Mouse (Mus musculus): ENCODE measurements around the gene Fxr1. TPM values are rescaled to one million over a fixed set of nuclear protein-coding genes. Genes with fewer than 3 reads are reported as not detected.
"Not testable (repeated sequence)": the region's sequence is repeated elsewhere in the genome, so short reads cannot be mapped to it uniquely, and the experiment has no call there.

Gene Fxr1
- total RNA-seq, 2 experiments from 2014 or later: 48.0 to 83.4 TPM

- ATAC-seq (replicated peaks; ENCODE audit: low FRiP score, poor library complexity, severe bottlenecking): no peak
Measured at GRCm38 (mm10) chr3:34034803-34035202, 15.1 kb downstream of the Fxr1 start.

DNA sequence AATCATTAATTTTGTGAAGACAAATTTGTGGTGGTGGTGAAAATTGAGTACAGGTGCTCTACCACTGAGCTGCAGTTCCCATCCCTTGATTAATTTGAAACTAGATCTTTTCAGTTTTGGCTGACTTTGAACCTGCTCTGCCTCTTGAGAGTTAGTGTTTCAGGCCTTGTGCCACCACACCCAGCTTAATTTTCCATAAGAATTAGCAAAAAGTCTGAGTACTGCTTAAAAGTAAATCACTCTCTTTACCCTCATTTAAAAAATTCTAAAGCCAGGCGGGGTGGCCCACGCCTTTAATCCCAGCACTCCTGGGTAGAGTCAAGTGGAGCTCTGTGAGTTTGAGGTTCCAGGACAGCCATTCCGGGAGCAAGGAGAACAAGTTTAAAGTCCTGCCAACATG lies 16.0 kb downstream of the Fxr1 start:
- no peak for ATAC-seq (replicated peaks; ENCODE audit: low FRiP score, poor library complexity, severe bottlenecking)

DNA sequence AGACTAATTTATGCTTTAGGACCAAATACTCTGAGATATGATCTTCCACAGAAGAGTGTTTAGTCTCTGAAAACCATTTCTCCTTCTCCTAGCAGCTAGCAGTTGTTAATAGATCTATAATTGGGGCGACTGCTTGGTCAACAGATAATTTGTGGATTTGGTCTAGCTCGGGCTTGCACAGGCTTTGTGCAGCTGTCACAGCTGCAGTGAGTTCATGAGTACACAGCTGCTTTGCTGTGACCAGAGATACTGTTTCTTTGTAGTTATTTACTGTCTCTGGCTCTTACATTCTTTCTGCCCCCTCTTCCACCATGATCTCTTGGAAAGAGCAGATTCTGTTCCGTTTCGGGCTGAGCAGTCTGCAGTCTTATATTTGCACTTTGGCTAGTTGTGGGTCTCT lies 22.2 kb downstream of the Fxr1 start:
- ATAC-seq (replicated peaks; ENCODE audit: low FRiP score, poor library complexity, severe bottlenecking): no peak

DNA sequence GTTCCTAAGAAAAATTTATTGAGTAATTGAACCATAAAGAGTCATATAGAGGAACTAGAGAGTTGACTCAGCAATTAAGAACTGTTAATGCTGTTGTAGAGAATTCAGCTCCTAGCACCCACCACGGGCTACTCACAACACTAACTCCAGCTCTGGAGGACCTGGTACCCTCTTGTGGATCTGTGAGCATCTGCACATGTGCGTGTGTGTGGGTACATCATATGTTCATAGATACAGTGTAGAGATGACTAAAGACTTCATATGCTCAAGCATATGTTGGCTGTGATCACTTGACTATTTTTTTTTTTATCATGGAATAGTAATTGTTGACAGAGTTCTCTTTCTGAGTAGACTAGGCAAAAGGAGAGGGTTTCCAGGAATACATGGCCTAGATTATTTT lies 42.6 kb downstream of the Fxr1 start:
- ATAC-seq (replicated peaks; ENCODE audit: low FRiP score, poor library complexity, severe bottlenecking): no peak

- ATAC-seq (replicated peaks; ENCODE audit: low FRiP score, poor library complexity, severe bottlenecking): not testable (repeated sequence)
Measured at GRCm38 (mm10) chr3:34068943-34069342, 49.2 kb downstream of the Fxr1 start.

DNA sequence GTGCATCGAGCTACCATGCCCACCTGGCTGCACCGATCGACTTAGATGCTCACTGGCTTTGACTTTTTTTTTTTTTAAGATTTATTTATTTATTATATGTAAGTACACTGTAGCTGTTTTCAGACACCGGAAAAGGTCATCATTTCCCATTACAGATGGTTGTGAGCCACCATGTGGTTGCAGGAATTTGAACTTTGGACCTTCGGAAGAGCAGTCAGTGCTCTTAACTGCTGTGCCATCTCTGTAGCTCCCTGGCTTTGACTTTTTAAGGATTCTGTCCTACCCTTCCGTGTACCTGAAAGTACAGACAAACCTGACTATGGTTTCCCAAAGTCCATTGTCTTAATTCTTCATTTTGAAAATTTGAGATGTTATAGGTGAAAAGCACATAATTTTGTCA lies 53.0 kb downstream of the Fxr1 start:
- no peak for ATAC-seq (replicated peaks; ENCODE audit: low FRiP score, poor library complexity, severe bottlenecking)

DNA sequence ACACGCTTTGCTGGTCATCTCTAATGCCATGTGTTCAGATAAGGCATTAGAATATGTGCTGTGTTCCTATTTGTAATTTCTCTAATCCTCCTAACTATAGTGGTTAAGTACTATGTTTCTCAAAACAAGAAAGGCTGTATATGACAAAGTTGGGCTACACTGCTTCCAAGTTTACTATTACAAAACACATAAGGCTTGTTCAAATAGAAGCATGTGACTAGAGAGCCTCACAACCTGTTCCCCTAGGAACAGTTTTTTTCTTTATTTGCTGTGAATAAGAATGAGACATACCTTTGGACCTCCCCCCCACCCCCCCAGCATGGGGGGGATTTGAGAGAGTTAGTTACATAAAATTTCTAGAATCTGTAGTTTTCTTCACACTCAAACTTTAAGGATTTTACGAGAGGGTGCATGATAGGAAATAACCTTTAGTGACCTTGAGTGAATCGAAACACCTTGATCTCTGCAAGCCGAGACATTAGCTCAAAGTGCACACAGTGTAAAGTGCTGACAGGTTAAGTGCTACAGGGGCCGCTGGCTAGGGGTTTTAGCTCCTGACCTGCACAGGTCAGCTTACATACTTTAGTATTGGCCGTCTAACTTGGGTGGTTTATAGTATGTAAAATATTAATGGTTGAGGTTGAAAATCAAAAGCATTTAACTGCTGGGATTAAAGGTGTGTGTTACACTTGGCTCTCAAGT lies 56.5 kb downstream of the Fxr1 start:
- no peak for ATAC-seq (replicated peaks; ENCODE audit: low FRiP score, poor library complexity, severe bottlenecking)

- ATAC-seq (replicated peaks; ENCODE audit: low FRiP score, poor library complexity, severe bottlenecking): peak; percentile 96
Measured at GRCm38 (mm10) chr3:34080900-34081662, 61.3 kb downstream of the Fxr1 start, which contains the start of gene Dnajc19. TSS of gene Dnajc19 (minus strand) at chr3:34081321.

GRCm38 (mm10) chr3:34081929-34082328 lies 62.2 kb downstream of the Fxr1 start:
- no peak for ATAC-seq (replicated peaks; ENCODE audit: low FRiP score, poor library complexity, severe bottlenecking)

DNA sequence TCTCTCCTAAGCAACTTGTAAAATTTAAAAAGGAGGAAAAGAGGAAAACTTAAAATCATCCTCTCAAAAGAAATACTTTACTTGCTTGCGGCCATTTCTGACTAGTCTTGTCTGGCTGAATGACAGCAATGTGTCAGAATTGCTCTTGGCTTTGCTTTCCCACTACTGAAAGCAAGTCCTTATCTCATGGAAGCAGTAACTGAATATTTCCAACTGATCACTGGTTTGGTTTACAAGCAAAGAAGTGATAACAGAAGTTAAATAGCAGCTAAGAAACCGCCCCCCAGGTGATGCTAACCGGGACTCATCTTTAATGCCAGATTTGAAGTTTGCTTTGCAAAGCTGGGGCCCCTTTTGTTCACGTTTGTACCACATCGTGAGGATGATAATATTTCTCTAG lies 63.9 kb downstream of the Fxr1 start:
- ATAC-seq (replicated peaks; ENCODE audit: low FRiP score, poor library complexity, severe bottlenecking): no peak

GRCm38 (mm10) chr3:34102891-34103290 lies 83.1 kb downstream of the Fxr1 start:
- no peak for ATAC-seq (replicated peaks; ENCODE audit: low FRiP score, poor library complexity, severe bottlenecking)

GRCm38 (mm10) chr3:34103902-34104672 lies 84.3 kb downstream of the Fxr1 start:
- no peak for ATAC-seq (replicated peaks; ENCODE audit: low FRiP score, poor library complexity, severe bottlenecking)

GRCm38 (mm10) chr3:34106421-34106820 lies 86.7 kb downstream of the Fxr1 start:
- no peak for ATAC-seq (replicated peaks; ENCODE audit: low FRiP score, poor library complexity, severe bottlenecking)

DNA sequence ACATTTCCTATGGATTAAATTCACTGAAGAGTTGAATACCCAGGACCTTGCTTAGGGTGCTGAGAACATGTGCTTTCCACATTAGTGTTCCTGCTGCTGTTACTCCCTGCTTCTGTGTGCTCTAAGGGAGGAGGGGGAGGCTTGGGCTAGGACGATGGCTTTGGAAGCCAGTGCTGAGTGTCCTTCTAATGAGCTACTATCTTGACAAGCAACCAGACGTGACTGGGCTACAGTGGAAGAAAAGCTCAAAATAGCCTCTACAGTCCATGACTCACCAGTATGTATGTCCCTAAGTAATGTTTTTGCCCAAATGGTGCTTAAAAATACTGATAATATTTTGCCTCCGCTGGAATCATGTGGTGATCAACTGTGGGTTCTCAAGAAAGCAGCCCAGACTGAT lies 87.9 kb downstream of the Fxr1 start:
- ATAC-seq (replicated peaks; ENCODE audit: low FRiP score, poor library complexity, severe bottlenecking): no peak

- no peak for ATAC-seq (replicated peaks; ENCODE audit: low FRiP score, poor library complexity, severe bottlenecking)
Measured at GRCm38 (mm10) chr3:34111941-34112685, 92.4 kb downstream of the Fxr1 start.

DNA sequence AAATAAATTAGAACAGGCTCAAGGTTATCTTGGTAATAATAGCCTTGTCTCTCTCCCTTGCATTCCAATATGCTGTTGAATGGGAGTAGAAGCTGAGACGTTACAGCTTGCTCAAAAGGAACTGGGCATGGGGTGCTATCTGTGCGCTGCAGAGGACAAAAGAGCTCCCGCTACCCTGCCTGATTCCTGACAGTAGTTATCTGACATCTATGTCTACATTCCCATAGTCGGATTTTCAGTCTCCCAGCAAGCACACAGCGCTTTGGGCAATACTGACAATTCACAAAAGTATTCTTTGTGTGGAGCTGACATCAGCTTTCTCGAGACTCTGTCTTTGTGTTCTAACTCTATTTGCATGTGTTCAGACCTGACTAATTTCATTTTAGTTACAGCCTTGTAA lies 96.1 kb downstream of the Fxr1 start:
- ATAC-seq (replicated peaks; ENCODE audit: low FRiP score, poor library complexity, severe bottlenecking): no peak

DNA sequence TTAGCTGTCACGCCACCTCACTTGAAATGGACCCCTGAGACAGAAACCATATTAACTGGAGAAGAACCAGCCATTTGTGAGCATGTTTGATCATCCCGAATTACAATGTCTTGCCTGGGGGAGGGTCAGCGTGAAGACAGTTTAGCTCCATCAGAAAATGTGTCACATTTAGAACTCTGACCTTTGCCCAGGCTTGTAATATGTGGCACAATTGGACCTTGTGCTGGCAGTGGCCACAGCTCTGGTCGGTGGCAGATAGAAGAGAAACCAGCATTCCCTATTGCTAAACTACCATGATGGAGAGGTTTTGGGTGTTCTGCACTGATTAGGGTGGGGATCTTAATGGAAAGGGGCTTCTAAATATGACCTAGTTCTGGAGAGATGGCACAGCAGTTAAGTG lies 100.1 kb downstream of the Fxr1 start:
- ATAC-seq (replicated peaks; ENCODE audit: low FRiP score, poor library complexity, severe bottlenecking): no peak
